Mouse (Mus musculus): ENCODE measurements around the gene Ppdpf.
A peak's percentile ranks its signal among the peaks of the same experiment; 100 is the strongest.
"Not testable (repeated sequence)": the region's sequence is repeated elsewhere in the genome, so short reads cannot be mapped to it uniquely, and the experiment has no call there.

Gene Ppdpf

DNA sequence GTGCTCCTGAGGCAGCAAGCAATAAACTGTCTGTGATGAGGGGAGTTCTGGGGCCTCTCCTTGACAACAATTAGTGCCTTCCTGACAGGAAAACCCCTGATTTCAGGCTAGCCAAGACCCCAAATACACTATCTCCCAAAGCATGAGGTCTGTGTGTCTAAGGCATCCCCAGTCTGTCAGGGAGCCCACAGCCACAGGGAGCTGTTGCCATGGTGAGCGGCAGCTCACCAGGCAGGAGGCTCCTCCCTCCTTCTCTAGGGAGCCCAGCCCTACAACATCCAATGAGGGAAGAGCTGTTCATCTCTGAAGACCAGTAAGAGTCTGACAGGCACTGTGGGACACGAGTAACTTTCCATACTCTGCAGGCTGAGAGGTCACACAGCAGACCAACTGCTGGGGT is 27.3 kb upstream of the Ppdpf start:
- peak; percentile 83 for DNase-seq

DNA sequence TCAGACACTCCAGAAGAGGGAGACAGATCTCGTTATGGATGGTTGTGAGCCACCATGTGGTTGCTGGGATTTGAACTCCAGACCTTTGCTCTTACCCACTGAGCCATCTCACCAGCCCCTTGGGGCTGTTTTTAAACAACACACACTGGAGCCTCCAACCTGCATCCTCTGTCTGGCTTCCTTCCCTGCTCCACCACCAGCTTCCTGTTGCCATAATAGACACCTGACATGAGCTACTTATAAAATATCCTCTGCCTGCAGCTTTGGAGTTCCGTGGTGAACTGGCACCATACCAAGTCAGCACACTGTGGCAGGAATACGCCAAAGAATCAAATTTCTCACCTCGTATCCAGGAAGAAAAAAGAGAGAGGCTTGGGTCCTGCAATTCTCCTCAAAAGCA is 26.2 kb upstream of the Ppdpf start:
- DNase-seq = peak; percentile 60

DNA sequence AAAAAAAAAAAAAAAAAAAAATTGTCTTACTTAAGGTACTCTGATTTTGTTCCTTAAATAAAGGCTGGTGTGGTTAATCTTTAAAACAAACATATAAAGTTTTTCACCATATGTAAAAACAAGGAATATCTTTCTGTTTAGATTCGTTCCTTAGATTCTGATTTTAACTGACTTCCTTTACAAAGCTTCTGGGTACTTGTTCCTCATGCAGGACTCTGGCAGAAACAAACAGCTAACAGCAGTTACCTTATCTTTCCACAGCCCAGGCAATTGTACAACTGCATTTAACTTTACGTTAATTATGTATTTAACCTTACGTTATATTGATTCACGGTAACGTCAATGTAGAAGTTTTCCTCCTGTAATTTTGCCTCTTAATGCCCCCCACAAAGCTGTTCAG is 20.6 kb upstream of the Ppdpf start:
- no peak for DNase-seq

DNA sequence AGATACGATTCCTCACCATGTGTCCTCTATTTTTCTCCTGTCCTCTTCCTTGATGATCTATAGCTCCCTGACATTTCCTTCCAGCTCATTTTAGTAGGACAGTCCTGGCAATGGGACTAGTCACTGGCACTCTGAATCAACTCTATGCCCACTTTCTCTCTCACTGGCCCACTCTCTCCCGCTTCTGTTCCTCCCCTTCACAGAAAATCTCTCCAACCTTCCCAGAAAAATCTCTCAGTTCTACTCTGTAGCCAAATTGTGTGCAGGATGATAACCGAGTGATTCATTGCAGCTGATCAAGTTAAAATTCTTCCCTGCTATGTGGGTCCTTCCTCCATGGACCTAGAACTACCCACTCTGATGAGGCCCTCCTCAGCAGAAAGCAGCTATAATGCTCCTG is 12.4 kb upstream of the Ppdpf start:
- DNase-seq = no peak

DNA sequence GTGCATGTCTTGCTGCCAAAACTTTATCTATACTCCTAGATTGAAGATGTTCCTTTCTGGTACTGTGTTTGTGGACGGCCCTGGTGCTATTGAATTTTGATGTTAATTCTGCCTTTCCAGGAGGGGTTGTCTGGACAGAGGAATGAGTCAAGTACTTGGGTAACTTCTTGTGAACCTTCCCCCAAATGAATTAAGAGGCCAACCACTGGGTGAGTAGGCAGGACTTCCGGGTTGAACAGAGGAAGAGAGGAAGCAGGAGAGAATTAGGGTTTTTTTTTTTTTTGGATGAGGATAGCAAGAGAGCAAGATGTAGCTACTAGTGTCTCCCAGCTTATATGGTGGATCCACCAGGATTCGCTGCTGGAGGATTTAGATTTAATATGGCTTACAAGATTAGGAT is 9.0 kb upstream of the Ppdpf start:
- no peak for DNase-seq

DNA sequence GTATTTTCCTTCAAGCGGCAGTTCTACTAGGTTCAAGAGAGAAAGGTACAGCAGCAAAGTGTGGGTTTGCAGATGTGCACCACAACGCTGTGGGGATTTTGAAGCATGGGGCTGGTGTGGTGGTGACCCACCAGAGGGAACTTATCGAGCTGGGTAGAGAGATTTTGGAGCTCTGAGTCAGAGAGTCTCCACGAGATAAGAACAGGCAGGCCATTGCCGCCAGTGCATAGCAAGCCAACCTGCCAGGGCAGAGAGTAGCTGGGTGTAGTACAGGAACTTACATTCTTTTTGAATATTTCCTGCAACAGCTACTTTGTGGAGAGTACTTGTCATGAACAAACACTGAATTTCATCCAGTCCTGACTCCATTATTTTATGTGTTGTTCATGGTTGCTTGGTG is 8.6 kb upstream of the Ppdpf start:
- DNase-seq = no peak

DNA sequence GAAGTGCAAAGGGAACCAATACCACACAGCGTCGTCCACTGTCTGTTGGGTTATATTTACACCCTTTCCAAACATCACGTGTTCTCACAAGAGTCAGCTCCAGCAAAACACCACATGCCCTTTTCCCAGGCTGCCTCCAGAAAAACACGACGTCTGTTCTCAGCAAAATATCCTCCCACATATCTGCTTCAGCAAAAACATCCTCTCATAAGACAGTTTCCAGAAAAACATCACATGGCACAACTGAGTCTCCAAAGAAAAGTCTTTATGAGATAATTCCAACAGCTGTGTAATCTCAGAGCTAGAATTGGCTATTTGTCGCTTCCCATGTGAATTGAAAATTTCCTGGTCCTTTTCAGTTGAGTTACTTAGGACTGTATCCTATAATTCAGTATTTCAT is 6.1 kb upstream of the Ppdpf start:
- DNase-seq = no peak

DNA sequence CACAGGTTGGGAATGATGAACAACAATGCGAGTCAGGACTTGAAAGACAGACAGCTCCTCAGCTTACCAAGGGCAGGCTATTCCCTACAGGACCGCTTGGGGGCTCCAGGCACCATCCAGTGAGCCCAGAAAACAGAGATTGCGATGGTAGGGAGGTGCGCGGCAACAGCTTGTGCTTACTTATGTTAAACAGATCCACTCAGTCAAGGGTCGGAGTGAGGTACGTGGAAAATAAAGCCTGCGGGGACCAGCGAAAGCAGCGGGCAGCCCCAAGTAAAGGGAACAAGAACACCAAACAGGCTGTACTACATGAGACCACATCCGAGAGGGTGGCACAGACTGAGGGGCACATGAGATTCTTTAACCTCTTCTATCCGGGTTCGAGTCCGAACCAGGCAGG is 412 bp upstream of the Ppdpf start:
- peak; percentile 89 for DNase-seq

DNA sequence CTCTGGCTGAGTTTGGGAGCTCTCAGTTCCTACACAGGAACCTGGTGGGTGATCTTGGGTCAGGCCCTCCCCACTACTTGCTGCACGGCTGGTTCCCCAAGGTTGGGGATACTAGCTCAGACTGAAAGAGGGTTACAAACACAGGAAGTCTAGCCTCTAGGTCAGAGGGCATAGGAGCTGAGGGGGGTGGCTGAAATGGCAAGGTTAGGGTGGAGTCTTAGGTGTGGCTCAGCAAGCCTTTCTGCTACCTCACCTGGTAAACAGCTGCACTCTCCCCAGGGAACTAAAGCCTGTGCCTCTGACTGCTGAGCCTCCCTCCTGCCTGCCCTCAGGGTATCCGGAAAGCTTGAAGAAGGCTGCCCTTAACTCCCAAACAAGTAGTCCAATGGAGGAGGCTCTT is 1.6 kb downstream of the Ppdpf start:
- DNase-seq = peak; percentile 22

DNA sequence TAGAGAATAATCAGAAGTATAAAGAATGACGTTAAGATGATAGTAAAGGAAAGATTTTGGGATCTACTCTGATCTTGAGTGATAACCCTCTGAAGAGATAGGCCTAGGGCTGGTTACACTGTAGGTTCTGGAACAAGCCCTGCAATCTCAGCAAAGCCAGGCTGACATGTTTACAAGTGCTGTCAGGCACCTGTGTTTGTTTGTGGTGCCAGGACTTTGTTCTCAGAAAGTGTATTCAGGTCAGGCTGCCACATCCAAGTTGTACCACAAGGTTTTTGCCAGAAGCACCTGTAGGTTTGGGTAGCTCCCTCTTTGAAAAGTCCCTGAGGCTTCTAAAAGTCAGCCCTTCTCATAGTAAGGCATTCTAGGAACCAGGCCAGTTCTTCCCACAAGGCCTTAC is 2.3 kb downstream of the Ppdpf start:
- DNase-seq = no peak

DNA sequence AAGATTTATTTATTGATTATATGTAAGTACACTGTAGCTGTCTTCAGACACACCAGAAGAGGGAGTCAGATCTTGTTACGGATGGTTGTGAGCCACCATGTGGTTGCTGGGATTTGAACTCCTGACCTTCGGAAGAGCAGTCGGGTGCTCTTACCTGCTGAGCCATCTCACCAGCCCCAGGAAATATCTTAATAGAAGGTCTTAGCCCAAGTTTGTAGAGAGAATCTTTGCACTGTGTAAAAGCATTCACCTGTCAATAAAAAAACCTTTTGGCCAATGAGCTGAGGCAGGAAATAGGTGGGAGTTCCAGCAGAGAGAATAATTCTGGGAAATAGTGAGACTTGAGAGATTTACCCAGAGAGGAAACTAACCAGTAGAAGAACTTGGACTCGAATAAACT is 4.3 kb downstream of the Ppdpf start:
- not testable (repeated sequence) for DNase-seq

DNA sequence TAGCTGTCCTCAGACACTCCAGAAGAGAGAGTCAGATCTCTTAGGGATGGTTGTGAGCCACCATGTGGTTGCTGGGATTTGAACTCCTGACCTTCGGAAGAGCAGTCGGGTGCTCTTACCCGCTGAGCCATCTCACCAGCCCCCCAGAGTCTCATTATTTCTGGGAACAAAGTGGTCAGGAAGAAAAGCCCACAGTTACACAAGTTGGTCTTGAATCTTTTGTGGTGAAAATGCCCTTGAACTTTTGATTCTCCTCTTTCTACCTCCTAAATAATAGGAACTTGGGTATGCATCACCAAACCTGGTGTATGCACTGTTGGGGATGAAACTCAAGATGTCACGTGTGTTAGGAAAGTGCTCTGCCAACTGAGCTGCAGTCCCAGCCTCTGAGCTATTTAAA is 4.9 kb downstream of the Ppdpf start:
- no peak for DNase-seq

DNA sequence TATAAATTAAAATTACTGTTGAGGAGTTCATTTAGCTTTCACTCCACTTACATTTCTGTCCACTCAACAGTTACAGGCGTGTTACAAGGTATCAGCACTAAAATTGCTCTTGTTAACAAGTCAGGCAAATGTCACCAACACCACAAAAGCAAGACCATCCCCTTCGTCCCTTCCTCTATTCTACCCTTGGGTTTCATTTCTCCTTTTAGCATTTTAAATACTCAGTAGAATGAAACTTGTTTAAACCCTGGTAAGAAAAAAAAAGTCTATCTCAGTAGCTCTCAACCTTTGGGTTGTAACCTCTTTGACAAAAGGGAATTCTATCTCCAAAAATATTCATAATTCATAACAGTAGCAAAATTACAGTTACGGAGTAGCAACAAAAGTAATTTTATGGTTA is 6.0 kb downstream of the Ppdpf start:
- DNase-seq = no peak

DNA sequence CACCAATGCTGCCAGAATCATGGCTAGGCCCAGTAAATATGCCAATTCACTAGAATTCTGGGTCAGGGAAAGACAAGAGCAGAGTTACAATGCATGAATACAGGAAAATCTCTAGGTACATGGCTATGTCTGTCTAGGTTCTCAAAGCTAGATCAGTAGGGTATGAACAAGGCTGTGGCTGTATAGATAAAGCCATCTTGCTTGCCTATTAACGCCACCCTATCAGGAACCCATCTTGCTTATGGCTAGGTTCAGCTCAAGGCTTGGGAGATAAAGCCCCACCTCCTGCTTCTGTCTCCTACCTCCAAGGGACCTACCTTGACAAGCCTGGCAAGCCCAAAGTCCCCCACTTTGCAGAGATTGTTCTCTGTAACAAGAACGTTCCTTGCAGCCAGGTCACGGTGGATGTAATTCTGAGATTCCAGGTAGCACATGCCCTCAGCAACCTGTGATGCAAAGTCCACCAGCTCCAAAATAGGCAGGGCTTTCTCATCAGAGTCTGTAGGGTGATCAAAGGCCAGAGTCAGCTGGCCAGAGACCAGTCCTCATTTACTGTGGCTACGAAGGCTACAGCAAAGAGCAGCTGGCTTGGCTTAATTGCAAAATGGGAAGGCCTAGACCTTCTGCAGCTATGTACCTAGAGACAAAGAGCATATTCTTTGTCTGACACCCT is 9.7 kb downstream of the Ppdpf start:
- DNase-seq = no peak

DNA sequence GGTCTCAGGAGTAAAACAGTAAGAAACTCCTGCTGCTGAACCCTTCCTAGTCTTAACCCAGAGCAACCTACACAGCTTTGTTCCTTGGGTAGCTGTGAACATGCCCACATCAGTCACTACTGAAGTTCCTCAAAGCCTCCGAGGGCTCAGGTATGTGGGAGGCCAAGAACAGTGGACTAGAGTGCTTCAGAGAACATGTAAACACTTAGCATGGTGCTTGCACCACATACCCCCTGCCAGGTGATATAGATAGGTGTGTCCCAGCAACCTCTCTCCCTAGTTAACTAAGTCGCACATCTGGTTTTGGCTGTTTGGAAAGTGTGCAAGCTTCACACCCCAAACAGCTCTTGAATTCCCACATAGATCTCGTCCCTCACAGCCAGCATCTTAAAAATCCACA is 14.6 kb downstream of the Ppdpf start:
- no peak for DNase-seq

DNA sequence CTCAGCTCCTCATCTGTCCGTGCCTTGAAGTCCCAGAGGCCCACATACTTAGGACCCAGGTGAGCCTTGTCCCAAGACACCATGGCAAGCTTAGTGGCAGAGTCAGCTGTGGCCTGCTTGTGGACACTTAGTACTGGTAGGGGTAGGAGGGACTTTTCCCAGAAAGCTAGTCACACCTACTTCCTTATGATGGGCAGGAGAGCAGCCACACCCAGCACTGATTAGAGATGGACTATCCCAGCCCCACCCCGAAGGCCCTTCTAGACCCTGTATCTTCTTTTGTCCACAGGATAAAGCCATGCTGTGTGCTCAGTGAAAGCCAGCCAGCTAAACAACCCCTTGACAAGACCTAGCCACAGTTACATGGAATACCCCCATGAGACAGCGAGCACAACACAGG is 15.4 kb downstream of the Ppdpf start, which contains the start of gene Ptk6:
Gene Ptk6 (minus strand): TSS at position 368 of the 400 bp plus-strand sequence.
- DNase-seq = no peak

DNA sequence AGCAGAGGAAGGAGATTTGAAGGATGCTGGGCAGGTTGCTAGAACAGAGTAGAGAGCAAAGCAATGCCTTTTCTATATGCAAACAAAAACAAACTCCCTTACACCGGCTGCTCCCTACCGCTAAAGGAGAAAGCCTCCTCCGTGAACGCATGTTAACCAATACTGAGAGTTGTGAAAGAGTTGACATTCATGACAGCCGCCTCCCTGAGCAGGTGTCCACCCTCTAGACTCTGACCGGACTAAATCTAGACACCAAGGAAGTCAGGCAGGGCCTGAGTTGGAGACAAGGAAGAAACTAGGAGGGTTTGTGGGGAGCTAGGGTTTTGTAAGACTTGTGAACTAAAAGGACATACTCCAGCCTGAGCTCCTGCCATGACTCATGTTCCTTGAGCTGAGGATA is 15.8 kb downstream of the Ppdpf start:
- no peak for DNase-seq

DNA sequence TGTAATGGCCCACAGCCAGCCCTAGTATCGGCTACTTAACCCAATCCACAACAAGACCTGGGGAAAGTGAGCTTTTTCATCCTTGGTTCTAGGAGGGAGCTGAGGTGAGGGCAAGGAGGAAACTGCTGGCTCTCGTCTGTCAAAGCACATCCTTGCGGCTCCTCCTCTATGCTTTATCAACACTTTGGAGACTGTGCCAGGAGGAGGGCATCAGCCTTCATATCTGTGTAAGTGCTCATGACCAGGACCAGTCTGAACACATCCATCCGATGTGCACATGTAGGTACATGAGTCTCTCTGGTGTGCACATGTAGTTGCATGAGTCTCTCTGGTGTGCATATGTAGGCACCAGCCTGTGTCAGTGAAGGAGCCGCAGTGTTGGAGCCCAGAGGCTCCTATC is 18.6 kb downstream of the Ppdpf start:
- DNase-seq = no peak

DNA sequence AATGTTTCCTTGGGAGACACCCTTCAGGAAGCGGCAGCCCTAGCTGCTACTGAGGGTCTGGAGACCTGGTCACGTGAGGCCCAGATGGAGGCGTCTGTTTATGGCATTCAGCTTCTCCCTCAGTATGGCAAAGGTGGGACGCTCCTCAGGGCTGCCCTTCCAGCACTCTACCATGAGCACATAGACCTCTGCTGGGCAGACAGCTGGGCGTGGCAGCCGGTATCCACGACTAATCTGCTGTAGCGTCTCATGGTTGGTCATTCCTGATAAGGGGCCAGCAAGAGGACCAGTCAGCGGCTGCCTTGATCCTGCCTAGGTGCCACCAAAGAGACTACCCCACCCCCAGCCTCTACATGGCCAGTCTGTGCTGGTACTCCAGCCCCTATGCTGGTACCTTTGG is 19.1 kb downstream of the Ppdpf start:
- no peak for DNase-seq

DNA sequence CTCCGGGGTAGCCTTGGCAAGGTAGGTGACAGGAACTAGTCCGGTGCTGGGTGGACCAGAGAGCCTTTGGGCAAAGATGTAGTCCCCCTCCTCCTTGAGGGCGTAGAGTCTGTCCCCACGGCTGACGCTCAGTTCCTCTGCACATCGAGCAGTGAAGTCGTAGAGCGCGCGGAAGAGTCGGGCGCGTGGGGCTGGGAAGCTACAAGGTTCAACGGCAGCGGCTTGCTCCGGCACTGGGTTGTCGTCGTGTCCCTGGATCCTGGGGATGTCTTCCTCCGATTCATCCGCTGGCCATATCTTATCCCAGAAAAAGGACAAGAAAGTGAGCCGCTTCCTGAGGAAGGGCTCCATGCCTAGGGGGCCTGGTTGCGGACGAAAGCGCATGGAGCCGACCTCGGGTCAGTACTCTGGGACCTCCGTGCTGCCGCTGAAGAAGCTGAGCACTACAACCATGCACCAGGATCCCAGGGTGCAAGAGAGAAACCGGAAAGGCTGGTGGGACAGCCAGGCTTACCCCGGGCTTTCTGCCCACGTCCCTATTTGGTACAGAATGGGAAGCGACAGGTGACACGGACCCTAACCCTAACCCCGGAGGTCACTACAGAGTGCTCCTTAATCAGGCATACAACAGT is 25.5 kb downstream of the Ppdpf start:
- DNase-seq = no peak

DNA sequence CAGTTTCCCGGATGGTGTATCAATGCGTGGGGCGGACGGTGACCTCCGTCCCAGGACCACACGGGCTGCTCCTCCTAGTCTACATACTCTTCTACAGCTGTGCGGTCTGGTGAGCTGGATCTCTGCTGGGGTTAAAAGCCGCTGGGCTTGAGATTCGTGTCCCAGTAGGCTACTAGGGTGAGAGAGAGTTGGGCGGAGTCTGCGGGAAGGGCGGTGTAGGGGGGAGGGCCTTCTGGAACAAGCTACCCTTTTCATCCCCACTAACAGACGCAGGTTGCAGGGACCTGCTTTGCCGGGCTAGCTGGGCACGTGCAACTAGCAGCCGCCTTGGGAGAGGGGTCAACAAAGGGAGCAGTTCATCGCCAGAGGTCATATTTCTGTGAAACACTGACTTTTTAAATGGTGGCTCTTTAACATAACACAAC is 26.0 kb downstream of the Ppdpf start, which contains the start of gene Srms:
Gene Srms (minus strand): TSS at position 165 of the 425 bp plus-strand sequence.
- DNase-seq = no peak

DNA sequence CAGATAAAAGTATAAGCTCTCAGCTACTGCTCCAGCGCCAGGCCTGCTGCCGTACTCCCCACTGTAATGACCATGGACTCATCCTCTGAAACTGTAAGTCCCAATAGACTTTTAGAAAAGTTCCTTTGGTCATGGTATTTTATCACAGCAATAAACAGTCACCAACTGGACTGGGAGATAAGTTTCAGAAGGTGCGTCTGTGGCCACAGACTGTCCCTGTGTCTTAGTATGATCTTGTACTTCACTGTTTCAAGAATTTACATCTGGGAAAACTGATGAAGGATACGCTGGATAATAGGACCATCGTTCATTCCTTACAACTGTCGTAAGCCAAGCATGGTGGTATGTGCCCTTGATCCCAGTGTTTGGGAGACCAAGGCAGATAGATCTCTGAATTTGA is 29.0 kb downstream of the Ppdpf start:
- no peak for DNase-seq

DNA sequence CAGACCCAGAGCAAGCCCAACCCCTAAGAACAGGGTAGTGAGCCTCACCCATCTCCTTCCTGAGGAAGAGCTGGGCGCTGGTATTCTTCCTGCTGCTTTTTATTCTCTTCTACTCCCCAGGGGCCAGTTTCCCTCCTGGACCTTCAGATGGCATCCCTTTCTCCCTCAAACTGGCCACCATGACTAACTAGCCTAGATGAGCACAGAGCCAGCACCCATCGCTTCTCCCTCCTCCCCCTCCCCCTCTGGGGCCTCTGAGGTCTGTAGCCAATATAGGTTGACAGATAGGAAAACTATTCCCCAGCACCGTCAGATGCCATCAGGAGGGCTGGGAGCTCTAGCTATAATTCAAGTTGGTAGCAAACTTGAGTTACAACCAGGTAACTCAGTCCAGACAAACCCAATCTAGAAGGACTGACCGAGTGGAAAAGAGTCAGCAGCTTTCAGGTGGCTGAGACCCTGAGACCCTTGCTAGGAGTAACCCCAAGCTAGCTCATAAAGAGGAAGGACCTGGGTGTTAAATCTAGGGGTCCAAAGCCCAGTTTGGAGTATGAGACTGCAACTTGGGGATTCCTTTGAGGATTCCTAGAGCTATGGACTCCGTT is 31.9 kb downstream of the Ppdpf start:
- DNase-seq = no peak

DNA sequence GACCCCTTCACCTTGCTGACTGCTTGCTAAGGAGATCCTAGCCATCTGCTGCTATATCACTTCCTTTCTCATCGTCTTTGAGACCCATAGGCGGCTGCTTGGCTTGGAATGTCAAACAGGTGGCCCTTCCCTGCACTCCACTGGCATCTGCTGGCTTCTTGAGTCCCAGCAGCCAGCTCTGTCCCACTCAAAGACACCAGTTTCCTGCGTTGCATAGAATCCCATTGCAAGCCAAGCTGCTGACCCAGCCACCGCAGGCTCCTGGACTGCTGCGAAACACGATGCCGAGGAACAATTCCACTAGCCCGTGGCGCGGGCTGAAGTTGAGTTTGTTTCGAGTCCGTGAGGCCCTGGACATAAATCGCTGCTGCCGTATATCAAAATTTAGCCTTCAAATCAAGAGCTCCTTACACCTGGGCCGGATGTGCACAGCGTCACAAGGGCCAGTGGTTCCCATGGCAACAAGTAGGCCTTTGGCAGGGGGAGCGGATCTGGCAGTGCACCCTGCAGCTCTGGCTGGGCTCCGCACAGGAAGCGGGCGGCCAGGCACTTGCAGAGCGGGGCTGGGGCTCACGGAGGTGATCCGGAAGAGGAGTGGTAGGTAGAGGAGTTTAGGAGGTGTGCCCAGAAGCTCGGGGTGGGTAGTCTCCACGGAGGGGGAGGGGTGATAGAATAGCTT is 32.6 kb downstream of the Ppdpf start, which contains the start of gene Fndc11:
Gene Fndc11 (plus strand): TSS at position 476 of the 679 bp plus-strand sequence.
- peak; percentile 64 for DNase-seq
